Mouse (Mus musculus): ENCODE results near the gene Lrrc75b. TPM values are rescaled to one million over a fixed set of nuclear protein-coding genes. Genes with fewer than 3 reads are reported as not detected.
"Not testable (repeated sequence)": the region's sequence is repeated elsewhere in the genome, so short reads cannot be mapped to it uniquely, and the experiment has no call there.

The Lrrc75b gene
- polyA plus RNA-seq, 1 experiment from 2014 or later: 0.93 TPM

GRCm38 (mm10) chr10:75534216-75534615, 25.9 kb downstream of the Lrrc75b start:
- WGBS: 92% methylated on average over 8 of the region's 8 CpGs
- no peaks in the 10 kb centered on the region for H3K9me3 ChIP-seq

DNA sequence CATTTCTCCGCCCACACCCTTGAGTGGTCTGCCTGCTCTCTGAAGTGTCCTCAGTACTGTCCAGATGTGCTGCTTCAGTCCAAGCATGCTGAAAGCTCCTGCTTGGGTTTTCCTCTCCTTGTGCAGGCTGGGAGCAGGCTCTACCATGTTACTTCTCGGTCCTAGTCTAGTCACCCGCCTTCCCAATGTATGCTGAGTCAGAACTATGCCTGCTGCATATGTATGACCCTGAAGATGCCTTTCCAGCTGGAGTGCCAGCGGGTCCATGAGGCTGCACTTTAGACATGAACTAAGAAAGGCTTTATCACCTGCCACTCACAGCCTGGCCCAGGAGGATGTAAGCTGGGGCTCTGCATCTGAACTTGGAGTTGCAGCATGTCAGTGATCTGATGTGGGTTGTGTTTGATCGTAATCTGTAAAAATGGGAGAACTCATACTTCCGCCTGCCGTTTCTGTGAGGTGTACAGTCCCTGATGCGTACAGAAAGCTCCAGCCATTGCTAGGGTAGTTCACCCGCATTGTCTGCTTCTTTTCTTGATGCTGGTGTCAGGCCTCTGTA, 28.5 kb downstream of the Lrrc75b start:
- WGBS: 90% methylated on average over 9 of the region's 9 CpGs
- Histone ChIP-seq H3K36me3 (peaks cover 90% of the 10 kb centered on the region), H3K27me3 (no peaks in the 10 kb centered on the region), H3K9ac (replicated peaks) (no peak overlapping the region), H3K4me1 (replicated peaks) (no peaks in the 10 kb centered on the region), H3K4me2 (no peak overlapping the region), H3K27ac (no peak overlapping the region), H3K9me3 (no peaks in the 10 kb centered on the region), H3K4me3 (replicated peaks) (no peak overlapping the region)
- ATAC-seq (ENCODE audit: insufficient number of reproducible peaks, insufficient read depth, low FRiP score, low TSS enrichment, low read depth): no peak

More at GRCm38 (mm10) chr10:75534216-75534615, 25.9 kb downstream of the Lrrc75b start:
- H3K4me1 ChIP-seq (replicated peaks): no peaks in the 10 kb centered on the region
- H3K27ac ChIP-seq: no peak overlapping the region
- no peak overlapping the region for H3K9ac ChIP-seq (replicated peaks)
- no peak overlapping the region for H3K4me2 ChIP-seq
- no peak for ATAC-seq (ENCODE audit: insufficient number of reproducible peaks, insufficient read depth, low FRiP score, low TSS enrichment, low read depth)
- no peak overlapping the region for H3K4me3 ChIP-seq (replicated peaks)
- peaks cover 73% of the 10 kb centered on the region for H3K36me3 ChIP-seq
- H3K27me3 ChIP-seq: no peaks in the 10 kb centered on the region

DNA sequence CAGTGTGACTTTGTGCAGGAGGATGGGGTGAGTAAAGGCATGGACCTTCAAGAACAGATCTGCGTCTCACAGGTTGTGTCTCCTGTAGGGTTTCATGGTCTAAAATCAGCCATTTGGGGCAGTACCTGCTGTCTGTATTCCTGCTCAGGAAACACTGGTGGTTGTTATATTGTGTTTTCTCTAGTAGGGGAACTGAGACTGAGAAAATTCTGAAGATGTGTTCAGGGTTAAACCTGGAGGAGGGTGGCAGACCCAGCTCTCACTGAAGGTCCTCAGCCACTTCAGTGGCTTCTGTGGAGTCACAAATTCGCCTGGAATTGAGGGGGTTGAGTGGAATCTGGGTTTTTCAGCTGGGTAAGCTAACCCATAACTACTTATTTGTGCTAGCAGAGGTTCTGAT, 29.8 kb downstream of the Lrrc75b start:
- H3K4me1 ChIP-seq (replicated peaks): no peaks in the 10 kb centered on the region
- peaks cover 88% of the 10 kb centered on the region for H3K36me3 ChIP-seq
- H3K9ac ChIP-seq (replicated peaks): no peak overlapping the region
- ATAC-seq (ENCODE audit: insufficient number of reproducible peaks, insufficient read depth, low FRiP score, low TSS enrichment, low read depth): no peak
- no peak overlapping the region for H3K4me2 ChIP-seq
- H3K27me3 ChIP-seq: no peaks in the 10 kb centered on the region
- H3K4me3 ChIP-seq (replicated peaks): no peak overlapping the region
- no peak overlapping the region for H3K27ac ChIP-seq
- no peaks in the 10 kb centered on the region for H3K9me3 ChIP-seq
- 75% methylated on average over 2 of the region's 2 CpGs for WGBS

- not testable (repeated sequence) for H3K27me3 ChIP-seq; ATAC-seq (ENCODE audit: insufficient number of reproducible peaks, insufficient read depth, low FRiP score, low TSS enrichment, low read depth); H3K4me3 ChIP-seq (replicated peaks); H3K27ac ChIP-seq; H3K9me3 ChIP-seq; H3K4me2 ChIP-seq; H3K4me1 ChIP-seq (replicated peaks); H3K9ac ChIP-seq (replicated peaks)
- 93% methylated on average over 9 of the region's 9 CpGs for WGBS
- H3K36me3 ChIP-seq: peaks cover 87% of the 10 kb centered on the region
Measured at GRCm38 (mm10) chr10:75525450-75525849, 34.7 kb downstream of the Lrrc75b start.

DNA sequence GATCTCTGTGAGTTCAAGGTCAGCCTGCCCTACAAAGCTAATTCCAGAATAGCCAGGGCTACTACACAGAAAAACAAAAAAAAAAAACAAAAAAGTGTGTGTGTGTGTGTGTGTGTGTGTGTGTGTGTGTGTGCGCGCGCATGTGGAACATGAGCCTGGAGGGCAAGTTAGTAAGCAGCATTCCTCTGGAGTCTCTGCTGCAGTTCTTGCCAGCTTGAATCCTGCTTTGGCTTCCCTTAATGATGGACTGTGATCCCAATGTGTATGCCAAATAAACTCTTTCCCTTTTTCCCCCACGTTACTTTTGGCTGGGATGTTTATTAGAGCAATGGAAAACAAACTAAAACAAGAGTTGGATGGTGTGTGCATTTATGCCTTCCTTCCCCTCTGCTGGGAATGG, 38.5 kb downstream of the Lrrc75b start:
- Histone ChIP-seq H3K4me3 (replicated peaks) (no peak overlapping the region), H3K9ac (replicated peaks) (no peak overlapping the region), H3K36me3 (peaks cover 71% of the 10 kb centered on the region), H3K4me1 (replicated peaks) (peaks cover 17% of the 10 kb centered on the region), H3K9me3 (no peaks in the 10 kb centered on the region), H3K4me2 (no peak overlapping the region), H3K27ac (no peak overlapping the region), H3K27me3 (no peaks in the 10 kb centered on the region)
- 80% methylated on average over 4 of the region's 4 CpGs for WGBS
- ATAC-seq (ENCODE audit: insufficient number of reproducible peaks, insufficient read depth, low FRiP score, low TSS enrichment, low read depth): no peak

DNA sequence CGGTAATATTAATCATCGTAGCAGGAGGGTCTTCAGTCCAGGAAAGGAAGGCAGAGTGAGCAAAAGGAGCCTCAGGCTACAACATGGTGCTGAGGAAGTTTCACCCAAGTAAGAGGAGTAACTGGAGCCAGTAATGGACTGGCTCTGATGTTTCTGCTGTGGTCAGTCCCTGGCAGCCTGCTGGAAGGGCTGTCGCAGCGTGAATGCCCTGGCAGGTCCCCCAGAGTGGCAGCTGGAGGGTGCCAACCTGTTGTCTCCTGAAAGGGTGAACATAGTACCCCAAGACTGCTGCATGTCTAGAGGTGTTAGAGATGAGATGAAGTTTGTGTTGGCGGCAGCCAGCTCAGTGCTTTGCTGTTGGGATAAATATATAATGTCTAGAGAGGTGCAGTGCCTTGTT, 39.5 kb downstream of the Lrrc75b start:
- Histone ChIP-seq H3K27me3 (no peaks in the 10 kb centered on the region), H3K4me3 (replicated peaks) (no peak overlapping the region), H3K4me2 (no peak overlapping the region), H3K4me1 (replicated peaks) (peaks cover 27% of the 10 kb centered on the region), H3K9me3 (no peaks in the 10 kb centered on the region), H3K9ac (replicated peaks) (no peak overlapping the region), H3K27ac (no peak overlapping the region), H3K36me3 (peaks cover 62% of the 10 kb centered on the region)
- WGBS: 90% methylated on average over 5 of the region's 5 CpGs
- no peak for ATAC-seq (ENCODE audit: insufficient number of reproducible peaks, insufficient read depth, low FRiP score, low TSS enrichment, low read depth)

DNA sequence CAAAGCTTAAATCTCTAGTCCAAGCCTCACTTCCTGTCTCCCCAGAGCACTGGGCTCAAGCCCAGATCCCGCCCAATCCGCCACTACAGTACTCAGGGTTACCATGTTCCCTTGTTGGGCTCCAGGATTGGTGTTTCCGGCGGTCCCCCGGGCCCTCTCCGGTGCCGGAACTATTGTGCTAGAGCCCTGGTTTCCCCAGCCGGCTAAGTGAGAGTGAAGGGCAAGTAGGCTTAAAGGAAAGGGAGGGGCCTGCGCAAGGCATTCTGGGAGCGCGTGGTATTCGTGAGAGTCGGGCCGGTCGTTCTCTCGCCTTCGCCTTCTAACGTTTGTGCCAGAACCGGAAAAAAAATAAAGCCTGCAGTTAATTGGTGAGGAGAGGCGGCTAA, 42.4 kb downstream of the Lrrc75b start, which contains the start of gene Gucd1:
Gene Gucd1, minus strand, starts transcription at position 215 of the 386 bp plus-strand sequence.
- Histone ChIP-seq H3K27ac (peak within 1 kb of the TSS; percentile 98), H3K4me3 (replicated peaks) (peak within 1 kb of the TSS; percentile 80), H3K4me1 (replicated peaks) (peaks cover 30% of the 10 kb centered on the region), H3K9ac (replicated peaks) (peak within 1 kb of the TSS; percentile 89), H3K27me3 (no peaks in the 10 kb centered on the region), H3K9me3 (no peaks in the 10 kb centered on the region), H3K4me2 (peak within 1 kb of the TSS; percentile 93), H3K36me3 (peaks cover 41% of the 10 kb centered on the region)
- peak; percentile 90 for ATAC-seq (ENCODE audit: insufficient number of reproducible peaks, insufficient read depth, low FRiP score, low TSS enrichment, low read depth)
- WGBS: under 1% methylated on average over 20 of the region's 20 CpGs

GRCm38 (mm10) chr10:75517073-75517757, 42.9 kb downstream of the Lrrc75b start, which contains the start of gene Snrpd3:
TSS of gene Snrpd3 (plus strand) at chr10:75517551.
- peak within 1 kb of the TSS; percentile 98 for H3K27ac ChIP-seq
- H3K4me3 ChIP-seq (replicated peaks): peak within 1 kb of the TSS; percentile 80
- H3K4me2 ChIP-seq: peak within 1 kb of the TSS; percentile 93
- peak within 1 kb of the TSS; percentile 89 for H3K9ac ChIP-seq (replicated peaks)
- no peaks in the 10 kb centered on the region for H3K27me3 ChIP-seq
- peaks cover 39% of the 10 kb centered on the region for H3K36me3 ChIP-seq
- no peaks in the 10 kb centered on the region for H3K9me3 ChIP-seq
- ATAC-seq (ENCODE audit: insufficient number of reproducible peaks, insufficient read depth, low FRiP score, low TSS enrichment, low read depth): peak; percentile 97
- WGBS: under 1% methylated on average over 35 of the region's 52 CpGs
- peaks cover 30% of the 10 kb centered on the region for H3K4me1 ChIP-seq (replicated peaks)

- no peak; the same call in 1 of the 2 replicates for ATAC-seq (ENCODE audit: insufficient number of reproducible peaks, insufficient read depth, low FRiP score, low TSS enrichment, low read depth)
- 1% methylated on average over 12 of the region's 12 CpGs for WGBS
- peak overlapping the region; percentile 93 for H3K4me2 ChIP-seq
- H3K9ac ChIP-seq (replicated peaks): peak overlapping the region; percentile 89
- peaks cover 39% of the 10 kb centered on the region for H3K36me3 ChIP-seq
- no peaks in the 10 kb centered on the region for H3K27me3 ChIP-seq
- peak overlapping the region; percentile 93 for H3K27ac ChIP-seq
- peak overlapping the region; percentile 80 for H3K4me3 ChIP-seq (replicated peaks)
- H3K4me1 ChIP-seq (replicated peaks): peaks cover 30% of the 10 kb centered on the region
- H3K9me3 ChIP-seq: no peaks in the 10 kb centered on the region
Measured at GRCm38 (mm10) chr10:75516724-75517072, 43.4 kb downstream of the Lrrc75b start.

GRCm38 (mm10) chr10:75516038-75516723, 43.9 kb downstream of the Lrrc75b start:
- H3K4me2 ChIP-seq: peak overlapping the region; percentile 93
- no peak for ATAC-seq (ENCODE audit: insufficient number of reproducible peaks, insufficient read depth, low FRiP score, low TSS enrichment, low read depth)
- H3K36me3 ChIP-seq: peaks cover 39% of the 10 kb centered on the region
- H3K4me3 ChIP-seq (replicated peaks): peak overlapping the region; percentile 80
- H3K9ac ChIP-seq (replicated peaks): peak overlapping the region; percentile 89
- H3K4me1 ChIP-seq (replicated peaks): peaks cover 30% of the 10 kb centered on the region
- peak overlapping the region; percentile 93; the same call in 1 of the 2 replicates for H3K27ac ChIP-seq
- no peaks in the 10 kb centered on the region for H3K9me3 ChIP-seq
- H3K27me3 ChIP-seq: no peaks in the 10 kb centered on the region
- 20% methylated on average over 8 of the region's 8 CpGs for WGBS
